Mouse (Mus musculus) neural tube, embryonic 15.5 days (tissue): ENCODE results near the gene Batf2. TPM values are rescaled to one million over a fixed set of nuclear protein-coding genes. Genes with fewer than 3 reads are reported as not detected.

Experiments used
- ATAC-seq: fragments of 200-750 bp; cut with Nextera tagmentation; 2 replicates; pipeline ENCODE4 v1.8.0; 2017; ENCODE audit warnings: mild to moderate bottlenecking, moderate TSS enrichment, moderate library complexity; ENCODE audit not compliant: low FRiP score
- H3K27ac ChIP-seq: fragments of 300-500 bp; sonication (generic); replicated peaks from 2 replicates; pipeline ENCODE4 v1.5.1; 2015; ENCODE audit warnings: mild to moderate bottlenecking, inconsistent platforms
- H3K27me3 ChIP-seq: fragments of 300-500 bp; sonication (generic); replicated peaks from 2 replicates; pipeline ENCODE4 v1.6.1; 2015; ENCODE audit warnings: inconsistent platforms
- H3K36me3 ChIP-seq: fragments of 300-500 bp; sonication (generic); 2 replicates; pipeline ENCODE4 v1.6.1; 2015; ENCODE audit warnings: inconsistent platforms
- H3K4me1 ChIP-seq: fragments of 300-500 bp; sonication (generic); 2 replicates; pipeline ENCODE4 v1.6.1; 2015; ENCODE audit warnings: inconsistent platforms
- H3K4me2 ChIP-seq: fragments of 300-500 bp; sonication (generic); 2 replicates; pipeline ENCODE4 v1.6.1; 2015; ENCODE audit warnings: inconsistent platforms, mild to moderate bottlenecking, moderate library complexity
- H3K4me3 ChIP-seq: fragments of 300-500 bp; sonication (generic); replicated peaks from 2 replicates; pipeline ENCODE4 v1.5.1; 2015; ENCODE audit warnings: mild to moderate bottlenecking, inconsistent platforms
- H3K9ac ChIP-seq: fragments of 300-500 bp; sonication (generic); replicated peaks from 2 replicates; pipeline ENCODE4 v1.6.1; 2015; ENCODE audit warnings: mild to moderate bottlenecking, inconsistent platforms
- H3K9me3 ChIP-seq: fragments of 300-500 bp; sonication (generic); replicated peaks from 2 replicates; pipeline ENCODE4 v1.6.1; 2016; ENCODE audit warnings: inconsistent platforms
- WGBS: fragments of 180-500 bp; shearing (Covaris S2); methylation state at CpG from one replicate; pipeline ENCODE4 v1.1.7; 2015; ENCODE audit warnings: mixed read lengths; 5-methylcytosine and 5-hydroxymethylcytosine counted together
- polyA plus RNA-seq: library from polyadenylated mRNA; unstranded; fragments of >200 nt; fragmentation: Nextera tagmentation; extraction: Ambion mirVana; gene quantifications from 2 replicates; pipeline ENCODE4 v1.2.1, GENCODE M21; 2015

Batf2 gene
- polyA plus RNA-seq, 1 experiment from 2014 or later = not detected

DNA sequence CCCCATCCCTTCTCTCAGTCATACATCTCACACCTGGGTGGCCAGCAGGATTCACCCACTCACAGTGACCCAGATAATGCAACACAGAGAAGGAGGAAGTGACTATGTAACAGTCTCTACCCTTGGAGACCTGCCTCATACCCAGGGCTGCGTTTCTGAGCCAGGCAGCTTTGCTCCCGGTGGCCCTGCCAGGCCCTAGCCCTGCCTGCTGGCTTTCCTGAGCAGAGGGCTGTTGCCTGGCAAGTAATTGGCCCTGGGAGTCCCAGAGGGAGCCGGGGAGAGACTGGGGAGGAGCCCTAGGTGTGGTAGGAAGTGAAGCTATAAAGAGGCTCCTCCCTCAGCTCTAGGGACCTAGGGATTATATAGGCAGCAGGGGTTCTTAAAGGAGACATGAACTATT, 41.8 kb downstream of the Batf2 start:
- H3K4me1 ChIP-seq = no peaks in the 10 kb centered on the region
- WGBS = 12% methylated on average over 3 of the region's 3 CpGs
- H3K27ac ChIP-seq = no peak overlapping the region
- H3K4me2 ChIP-seq = no peak overlapping the region
- H3K27me3 ChIP-seq = no peaks in the 10 kb centered on the region
- H3K9me3 ChIP-seq = no peaks in the 10 kb centered on the region
- no peaks in the 10 kb centered on the region for H3K36me3 ChIP-seq
- H3K4me3 ChIP-seq = no peak overlapping the region
- H3K9ac ChIP-seq = no peak overlapping the region
- no peak for ATAC-seq

DNA sequence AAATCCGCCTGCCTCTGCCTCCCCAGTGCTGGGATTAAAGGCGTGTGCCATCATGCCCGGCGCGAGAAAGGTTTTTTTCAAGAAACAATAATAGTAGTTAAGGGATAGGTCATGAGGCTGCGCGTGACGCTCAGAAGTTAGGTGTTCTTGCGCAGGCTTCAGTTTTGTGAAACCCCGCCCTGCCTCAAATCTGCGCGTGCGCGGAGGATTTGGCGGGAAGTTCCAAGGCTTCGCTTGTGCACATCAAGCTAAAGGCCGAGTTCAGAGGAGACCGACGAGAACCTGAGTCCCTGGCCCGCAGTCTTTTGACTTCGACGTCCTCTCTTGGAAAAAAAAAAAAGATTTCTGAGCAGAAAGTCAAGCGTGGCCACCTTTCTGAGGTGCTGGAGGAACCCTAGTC, 43.3 kb downstream of the Batf2 start, which contains the start of gene Majin:
Gene Majin, plus strand, starts transcription at position 258 of the 400 bp plus-strand sequence.
- Histone ChIP-seq H3K4me3 (no peak within 1 kb of the TSS), H3K9ac (no peak within 1 kb of the TSS), H3K27me3 (no peaks in the 10 kb centered on the region), H3K9me3 (no peaks in the 10 kb centered on the region), H3K4me1 (no peaks in the 10 kb centered on the region), H3K36me3 (no peaks in the 10 kb centered on the region), H3K4me2 (no peak within 1 kb of the TSS), H3K27ac (no peak within 1 kb of the TSS)
- no peak for ATAC-seq
- WGBS = 88% methylated on average over 23 of the region's 23 CpGs

DNA sequence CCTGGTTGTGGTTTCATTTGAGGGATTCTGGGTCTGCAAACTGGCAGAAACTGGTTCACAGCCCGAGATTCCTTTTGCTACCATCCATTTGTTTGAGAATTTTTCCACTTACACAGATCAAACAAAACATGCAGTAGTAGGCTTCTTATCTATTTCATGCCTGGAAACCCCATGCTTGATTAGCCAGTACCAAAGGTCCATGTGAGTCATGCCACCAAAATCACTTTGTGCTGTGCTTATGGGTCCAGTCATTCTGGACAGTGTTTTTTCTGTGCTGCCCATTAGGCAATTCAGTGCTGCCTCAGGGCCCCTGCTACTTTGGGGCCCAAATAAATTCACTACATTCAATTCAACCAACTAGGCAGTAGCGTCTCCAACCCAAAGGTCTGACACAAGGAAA, 63.5 kb downstream of the Batf2 start:
- 83% methylated on average over 2 of the region's 2 CpGs for WGBS
- no peak overlapping the region for H3K9ac ChIP-seq
- H3K9me3 ChIP-seq = no peaks in the 10 kb centered on the region
- ATAC-seq = no peak
- no peaks in the 10 kb centered on the region for H3K4me1 ChIP-seq
- no peak overlapping the region for H3K27ac ChIP-seq
- H3K4me2 ChIP-seq = no peak overlapping the region
- H3K4me3 ChIP-seq = no peak overlapping the region
- no peaks in the 10 kb centered on the region for H3K36me3 ChIP-seq
- no peaks in the 10 kb centered on the region for H3K27me3 ChIP-seq

DNA sequence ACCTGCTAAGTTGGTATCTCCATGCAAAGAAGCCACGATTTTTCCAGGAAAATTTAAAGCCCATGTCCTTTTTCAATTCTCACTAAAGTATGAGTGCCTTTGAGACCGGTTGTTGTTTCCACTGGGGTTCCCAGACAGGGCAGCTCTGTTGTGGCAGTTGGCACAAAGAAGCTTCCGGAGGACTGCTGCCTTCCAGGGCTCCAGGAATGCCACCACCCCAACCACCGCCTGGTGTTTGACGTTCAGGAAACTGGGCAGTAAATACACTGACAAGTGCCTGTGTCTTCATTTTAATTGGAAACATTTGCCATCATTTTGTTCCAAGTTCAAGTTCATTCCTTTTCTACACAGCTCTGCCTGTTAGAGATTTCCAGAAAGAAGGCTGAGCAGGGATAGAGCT, 65.9 kb downstream of the Batf2 start:
- no peaks in the 10 kb centered on the region for H3K27me3 ChIP-seq
- ATAC-seq = no peak
- H3K9ac ChIP-seq = no peak overlapping the region
- WGBS = 73% methylated on average over 5 of the region's 5 CpGs
- H3K4me2 ChIP-seq = no peak overlapping the region
- H3K9me3 ChIP-seq = no peaks in the 10 kb centered on the region
- H3K4me1 ChIP-seq = no peaks in the 10 kb centered on the region
- H3K27ac ChIP-seq = no peak overlapping the region
- H3K36me3 ChIP-seq = no peaks in the 10 kb centered on the region
- H3K4me3 ChIP-seq = no peak overlapping the region

DNA sequence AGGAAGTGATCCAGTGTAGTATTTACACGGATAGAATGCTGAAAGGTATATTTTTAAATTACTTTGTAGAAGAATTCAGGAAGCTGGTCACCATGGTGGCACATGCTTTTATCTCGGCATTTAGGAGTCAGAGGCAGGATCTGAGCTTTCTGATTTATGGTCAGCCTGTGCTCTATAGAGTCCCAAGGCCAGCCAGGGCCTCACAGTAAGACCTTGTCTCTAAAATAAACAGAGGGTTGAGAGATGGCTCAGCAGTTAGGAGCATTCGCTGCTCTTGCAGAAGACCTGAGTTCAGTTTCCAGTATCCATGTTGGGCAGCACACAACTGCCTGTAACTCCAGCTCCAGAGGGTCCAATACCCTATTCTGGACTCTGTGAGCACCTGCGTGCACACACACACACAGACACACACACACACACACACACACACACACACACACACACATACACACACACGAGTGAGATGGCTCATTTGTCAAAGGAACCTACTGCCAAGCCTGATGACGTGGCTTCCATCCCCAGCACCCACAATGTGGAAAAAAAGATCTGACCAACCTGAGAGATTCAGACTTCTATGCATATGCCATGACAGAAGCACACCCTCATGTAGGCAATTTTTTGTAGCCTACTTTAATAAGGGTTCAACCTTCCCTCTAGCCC, 75.4 kb downstream of the Batf2 start:
- Histone ChIP-seq H3K36me3 (no peaks in the 10 kb centered on the region), H3K9ac (no peak overlapping the region), H3K27ac (no peak overlapping the region), H3K4me2 (no peak overlapping the region), H3K4me3 (no peak overlapping the region), H3K27me3 (no peaks in the 10 kb centered on the region), H3K4me1 (no peaks in the 10 kb centered on the region), H3K9me3 (no peaks in the 10 kb centered on the region)
- 59% methylated on average over 6 of the region's 6 CpGs for whole genome bisulfite sequencing
- ATAC-seq = no peak

DNA sequence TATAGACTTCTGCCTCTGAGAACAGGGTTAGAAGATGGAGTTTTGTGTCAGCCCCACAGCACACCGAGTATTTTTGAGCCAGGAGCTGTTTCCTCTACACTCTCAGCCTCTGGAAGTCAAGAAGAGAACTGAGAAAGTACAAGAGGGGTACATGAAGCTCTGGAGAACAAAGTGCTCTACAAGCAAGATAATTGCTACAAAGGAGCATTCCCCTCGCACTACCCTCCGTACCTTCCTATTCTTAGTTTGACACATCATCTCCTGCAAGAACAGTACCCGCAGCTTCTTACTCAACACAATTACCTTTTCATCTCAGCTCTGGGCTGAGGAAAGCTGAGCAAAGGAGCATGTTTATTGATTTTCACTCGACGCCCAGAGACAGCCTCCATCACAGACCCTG, 77.8 kb downstream of the Batf2 start:
- H3K4me3 ChIP-seq = no peak overlapping the region
- WGBS = 76% methylated on average over 6 of the region's 6 CpGs
- no peaks in the 10 kb centered on the region for H3K36me3 ChIP-seq
- no peaks in the 10 kb centered on the region for H3K9me3 ChIP-seq
- no peaks in the 10 kb centered on the region for H3K27me3 ChIP-seq
- no peak overlapping the region for H3K9ac ChIP-seq
- H3K27ac ChIP-seq = no peak overlapping the region
- H3K4me2 ChIP-seq = no peak overlapping the region
- ATAC-seq = no peak
- H3K4me1 ChIP-seq = no peaks in the 10 kb centered on the region

Other genes starting within 250 kb of the Batf2 start
- gene Tigd3, start 246.8 kb upstream of the Batf2 start, polyA plus RNA-seq = 8.9 and 10.0 TPM in 2 replicates
- gene Dpf2, start 228.0 kb upstream of the Batf2 start, polyA plus RNA-seq = 95.7 and 115 TPM in 2 replicates
- gene Cdc42ep2, start 216.2 kb upstream of the Batf2 start, polyA plus RNA-seq = 19.3 and 20.9 TPM in 2 replicates
- gene Pola2, start 176.8 kb upstream of the Batf2 start, polyA plus RNA-seq = 19.9 and 34.3 TPM in 2 replicates
- not detected in 2 replicates for gene Slc22a20, start 154.8 kb upstream of the Batf2 start, polyA plus RNA-seq
- gene Capn1, start 125.1 kb upstream of the Batf2 start, polyA plus RNA-seq = 6.4 and 12.3 TPM in 2 replicates
- 31.4 and 34.3 TPM in 2 replicates for gene Syvn1, start 94.4 kb upstream of the Batf2 start, polyA plus RNA-seq
- gene Mrpl49, start 83.2 kb upstream of the Batf2 start, polyA plus RNA-seq = 60.1 and 66.9 TPM in 2 replicates
- 522 and 591 TPM in 2 replicates for gene Fau, start 83.1 kb upstream of the Batf2 start, polyA plus RNA-seq
- 30.4 and 31.2 TPM in 2 replicates for gene Znhit2, start 79.8 kb upstream of the Batf2 start, polyA plus RNA-seq
- 51.2 and 61.6 TPM in 2 replicates for gene Tm7sf2, start 72.6 kb upstream of the Batf2 start, polyA plus RNA-seq
- gene Vps51, start 63.8 kb upstream of the Batf2 start, polyA plus RNA-seq = 80.8 and 83.8 TPM in 2 replicates
- not detected in 2 replicates for gene Tmem262, start 61.0 kb upstream of the Batf2 start, polyA plus RNA-seq
- gene Gm28374, start 58.7 kb upstream of the Batf2 start, polyA plus RNA-seq = 0.96 and 1.5 TPM in 2 replicates
- 78.3 and 78.4 TPM in 2 replicates for gene Zfpl1, start 56.0 kb upstream of the Batf2 start, polyA plus RNA-seq
- 4.9 and 15.5 TPM in 2 replicates for gene Cdca5, start 56.0 kb upstream of the Batf2 start, polyA plus RNA-seq
- not detected in 2 replicates for gene AC131692.1, start 46.6 kb upstream of the Batf2 start, polyA plus RNA-seq
- 0.42 and 4.1 TPM in 2 replicates for gene Naaladl1, start 35.2 kb upstream of the Batf2 start, polyA plus RNA-seq
- gene Sac3d1, start 22.3 kb upstream of the Batf2 start, polyA plus RNA-seq = 52.7 and 53.4 TPM in 2 replicates
- 59.6 and 62.2 TPM in 2 replicates for gene Snx15, start 12.7 kb upstream of the Batf2 start, polyA plus RNA-seq
- 139 and 157 TPM in 2 replicates for gene Arl2, start 565 bp downstream of the Batf2 start, polyA plus RNA-seq
- not detected in 2 replicates for gene Majin, start 43.4 kb downstream of the Batf2 start, polyA plus RNA-seq
- 0.75 TPM in 1 of 2 replicates, not detected in the other for gene Gpha2, start 85.4 kb downstream of the Batf2 start, polyA plus RNA-seq
- 127 and 156 TPM in 2 replicates for gene Ppp2r5b, start 94.9 kb downstream of the Batf2 start, polyA plus RNA-seq
- 12.5 and 12.9 TPM in 2 replicates for gene Atg2a, start 100.7 kb downstream of the Batf2 start, polyA plus RNA-seq
- gene Ehd1, start 135.7 kb downstream of the Batf2 start, polyA plus RNA-seq = 80.6 and 87.7 TPM in 2 replicates
- 0.33 and 0.36 TPM in 2 replicates for gene Cdc42bpg, start 165.5 kb downstream of the Batf2 start, polyA plus RNA-seq
- 71.4 and 71.6 TPM in 2 replicates for gene Men1, start 194.0 kb downstream of the Batf2 start, polyA plus RNA-seq
- gene Map4k2, start 200.2 kb downstream of the Batf2 start, polyA plus RNA-seq = 21.9 and 22.2 TPM in 2 replicates
- gene Sf1, start 222.7 kb downstream of the Batf2 start, polyA plus RNA-seq = 88.7 and 104 TPM in 2 replicates
- gene Pygm, start 243.4 kb downstream of the Batf2 start, polyA plus RNA-seq = 7.5 and 12.0 TPM in 2 replicates